Mouse (Mus musculus) urinary bladder, postnatal 36 days (tissue): Measurements from ENCODE around the gene Eef2.
"Not testable (repeated sequence)": the region's sequence is repeated elsewhere in the genome, so short reads cannot be mapped to it uniquely, and the experiment has no call there.

Source experiments
- DNase-seq, 2 experiments: peaks; one replicate each; pipeline ENCODE4 v3.0.0; 2022; ENCODE audit warnings: low spot score in 2 of 2, mixed read lengths in 1 of 2

Eef2 gene

GRCm38 (mm10) chr10:81179451-81180342, 3.3 kb downstream of the Eef2 start:
- no peak for DNase-seq

GRCm38 (mm10) chr10:81180946-81181345, 4.5 kb downstream of the Eef2 start:
- no peak for DNase-seq

GRCm38 (mm10) chr10:81181860-81182259, 5.4 kb downstream of the Eef2 start:
- DNase-seq, result not testable (repeated sequence)

- peak; percentile 93 to 94 for DNase-seq
These were observed 6.2 kb downstream of the Eef2 start, which contains the start of gene Dapk3 for GRCm38 (mm10) chr10:81182336-81183333. TSS of gene Dapk3 (plus strand) at chr10:81183005.

GRCm38 (mm10) chr10:81183805-81184204, 7.4 kb downstream of the Eef2 start, which contains the start of gene 4930442H23Rik:
TSS of gene 4930442H23Rik (minus strand) at chr10:81183849.
- no peak for DNase-seq

- no peak for DNase-seq
These were observed 8.3 kb downstream of the Eef2 start for GRCm38 (mm10) chr10:81184765-81185164.

GRCm38 (mm10) chr10:81187161-81187560, 10.7 kb downstream of the Eef2 start:
- no peak for DNase-seq

- DNase-seq, result no peak
These were observed 13.4 kb downstream of the Eef2 start for GRCm38 (mm10) chr10:81189821-81190220.

GRCm38 (mm10) chr10:81190236-81190911, 13.9 kb downstream of the Eef2 start:
- no peak for DNase-seq

GRCm38 (mm10) chr10:81190912-81191321, 14.5 kb downstream of the Eef2 start:
- no peak for DNase-seq

GRCm38 (mm10) chr10:81191342-81191982, 15.0 kb downstream of the Eef2 start:
- no peak for DNase-seq

GRCm38 (mm10) chr10:81192270-81192967, 16.0 kb downstream of the Eef2 start:
- peak; percentile 72 to 79 for DNase-seq

GRCm38 (mm10) chr10:81192968-81193501, 16.6 kb downstream of the Eef2 start:
- no peak for DNase-seq

- DNase-seq, result no peak
These were observed 17.8 kb downstream of the Eef2 start for GRCm38 (mm10) chr10:81193991-81194774.

GRCm38 (mm10) chr10:81195300-81195699, 18.9 kb downstream of the Eef2 start:
- no peak for DNase-seq

GRCm38 (mm10) chr10:81196470-81197065, 20.1 kb downstream of the Eef2 start:
- no peak for DNase-seq

GRCm38 (mm10) chr10:81197305-81197704, 20.9 kb downstream of the Eef2 start:
- no peak for DNase-seq

GRCm38 (mm10) chr10:81198230-81198629, 21.8 kb downstream of the Eef2 start:
- no peak for DNase-seq

GRCm38 (mm10) chr10:81198990-81199389, 22.6 kb downstream of the Eef2 start:
- DNase-seq, result no peak
